Mouse (Mus musculus) intestine, postnatal 0 days (tissue): ENCODE measurements around the gene Rgs12. TPM values are rescaled to one million over a fixed set of nuclear protein-coding genes. Genes with fewer than 3 reads are reported as not detected.

Source experiments
- ATAC-seq: fragments of 200-750 bp; cut with Nextera tagmentation; 2 replicates; pipeline ENCODE4 v1.8.0; 2017; ENCODE audit warnings: mild to moderate bottlenecking, moderate TSS enrichment, moderate library complexity
- H3K27ac ChIP-seq: fragments of 300-500 bp; sonication (generic); 2 replicates; pipeline ENCODE4 v1.5.1; 2014; ENCODE audit warnings: mild to moderate bottlenecking, low read depth, low read length, moderate library complexity
- H3K27me3 ChIP-seq: fragments of 300-500 bp; sonication (generic); replicated peaks from 2 replicates; pipeline ENCODE4 v1.6.1; 2014; ENCODE audit warnings: low read length, mixed read lengths; ENCODE audit not compliant: control insufficient read depth, insufficient read depth
- H3K36me3 ChIP-seq: fragments of 300-500 bp; sonication (generic); 2 replicates; pipeline ENCODE4 v1.6.1; 2014; ENCODE audit warnings: mild to moderate bottlenecking, moderate library complexity; ENCODE audit not compliant: control insufficient read depth, insufficient read depth
- H3K4me1 ChIP-seq: fragments of 300-500 bp; sonication (generic); replicated peaks from 2 replicates; pipeline ENCODE4 v1.6.1; 2014; ENCODE audit warnings: antibody characterized with exemption, low read length, mixed read lengths; ENCODE audit not compliant: control insufficient read depth, insufficient read depth
- H3K4me2 ChIP-seq: fragments of 300-500 bp; sonication (generic); replicated peaks from 2 replicates; pipeline ENCODE4 v1.6.1; 2014; ENCODE audit warnings: low read depth, mild to moderate bottlenecking, moderate library complexity
- H3K4me3 ChIP-seq: fragments of 300-500 bp; sonication (generic); 2 replicates; pipeline ENCODE4 v1.5.1; 2014; ENCODE audit warnings: low read depth, low read length
- H3K9ac ChIP-seq: fragments of 300-500 bp; sonication (generic); 2 replicates; pipeline ENCODE4 v1.6.1; 2014; ENCODE audit warnings: mild to moderate bottlenecking, low read depth, low read length
- H3K9me3 ChIP-seq: fragments of 300-500 bp; sonication (generic); 2 replicates; pipeline ENCODE4 v1.6.1; 2016; ENCODE audit warnings: mixed run types; ENCODE audit not compliant: control insufficient read depth
- CTCF ChIP-seq: sonication (generic); IDR thresholded peaks from 2 replicates; pipeline ENCODE4 v1.5.1; 2016; ENCODE audit warnings: low read depth, mild to moderate bottlenecking, control low read depth, antibody characterized with exemption, moderate library complexity
- WGBS: fragments of 180-500 bp; shearing (Covaris S2); extraction: QIAGEN DNeasy Blood & Tissue Kit; methylation state at CpG from one replicate; pipeline ENCODE4 v1.1.7; 2014; 5-methylcytosine and 5-hydroxymethylcytosine counted together
- polyA plus RNA-seq: library from polyadenylated mRNA; unstranded; fragments of >200 nt; fragmentation: Nextera tagmentation; extraction: Ambion mirVana; gene quantifications from 2 replicates; pipeline ENCODE4 v1.2.1, GENCODE M21; 2015

Rgs12 gene
- polyA plus RNA-seq, 1 experiment from 2014 or later = 4.1 TPM

DNA sequence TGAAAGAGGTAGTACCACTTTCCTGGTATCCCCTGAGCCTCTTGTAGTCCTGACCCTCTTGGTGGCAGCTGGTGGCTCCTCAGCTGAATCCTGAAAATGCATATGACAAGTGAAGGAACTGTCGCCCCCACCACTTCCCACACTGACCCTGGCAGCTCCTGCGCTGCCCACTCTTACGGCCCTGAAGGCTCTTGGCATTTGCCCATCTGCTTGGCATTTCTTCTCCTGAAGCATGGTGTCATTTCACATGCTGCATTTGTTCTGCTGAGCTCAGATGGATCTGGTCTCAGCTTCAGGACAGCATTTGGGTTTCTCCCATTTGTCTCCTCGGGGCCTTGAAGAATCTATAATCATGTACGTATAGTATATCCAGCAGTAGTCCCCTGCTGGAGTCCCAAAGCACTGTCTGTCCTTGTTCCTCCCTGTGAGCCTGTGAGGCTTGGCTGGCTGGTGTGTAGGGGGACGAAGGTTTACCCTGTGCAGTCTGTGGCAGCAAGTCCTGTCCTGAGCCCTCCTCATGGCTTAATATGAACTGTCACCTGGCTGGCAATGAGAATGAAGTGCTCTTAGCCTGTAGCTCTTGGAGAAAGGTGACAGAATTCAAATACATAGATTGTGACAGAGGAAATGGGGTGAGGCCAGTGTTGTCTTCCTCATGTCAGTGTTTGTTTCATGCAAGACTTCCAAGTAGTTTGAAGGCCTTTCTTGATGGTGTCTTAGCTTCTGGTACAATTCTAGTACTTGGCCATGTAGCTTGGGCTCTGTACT is 62.1 kb downstream of the Rgs12 start:
- Histone ChIP-seq H3K9ac (no peak overlapping the region), H3K4me3 (no peak overlapping the region), H3K36me3 (no peaks in the 10 kb centered on the region), H3K4me2 (no peak overlapping the region), H3K27me3 (no peaks in the 10 kb centered on the region), H3K4me1 (no peaks in the 10 kb centered on the region), H3K27ac (no peak overlapping the region), H3K9me3 (no peaks in the 10 kb centered on the region)
- ATAC-seq = no peak
- TF ChIP-seq CTCF = no peak
- 97% methylated on average over 6 of the region's 6 CpGs for WGBS

DNA sequence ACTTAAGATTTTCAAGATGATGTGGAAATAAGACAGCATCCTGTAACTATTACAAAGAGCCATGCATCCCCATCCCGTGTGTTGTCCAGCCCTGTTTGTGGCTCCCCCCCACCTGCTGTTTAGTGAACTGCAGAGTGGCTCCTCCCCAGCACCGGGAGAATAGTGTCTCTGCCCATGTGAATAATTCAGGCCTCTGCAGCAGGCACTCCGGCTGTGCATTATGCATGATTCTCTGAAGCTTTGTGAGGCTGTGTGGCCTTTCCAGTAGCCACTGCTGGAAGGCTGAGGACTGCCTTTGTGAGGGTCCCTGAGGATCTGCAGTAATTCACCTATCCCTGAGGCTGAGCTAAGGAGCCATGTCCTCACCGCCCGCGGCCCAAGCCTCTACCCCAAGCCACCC is 64.8 kb downstream of the Rgs12 start:
- no peak overlapping the region for H3K4me2 ChIP-seq
- H3K4me1 ChIP-seq = no peaks in the 10 kb centered on the region
- no peak overlapping the region for H3K27ac ChIP-seq
- no peaks in the 10 kb centered on the region for H3K9me3 ChIP-seq
- TF ChIP-seq CTCF = no peak
- H3K27me3 ChIP-seq = no peaks in the 10 kb centered on the region
- WGBS = 79% methylated on average over 6 of the region's 6 CpGs
- H3K4me3 ChIP-seq = no peak overlapping the region
- ATAC-seq = no peak
- no peaks in the 10 kb centered on the region for H3K36me3 ChIP-seq
- no peak overlapping the region for H3K9ac ChIP-seq

DNA sequence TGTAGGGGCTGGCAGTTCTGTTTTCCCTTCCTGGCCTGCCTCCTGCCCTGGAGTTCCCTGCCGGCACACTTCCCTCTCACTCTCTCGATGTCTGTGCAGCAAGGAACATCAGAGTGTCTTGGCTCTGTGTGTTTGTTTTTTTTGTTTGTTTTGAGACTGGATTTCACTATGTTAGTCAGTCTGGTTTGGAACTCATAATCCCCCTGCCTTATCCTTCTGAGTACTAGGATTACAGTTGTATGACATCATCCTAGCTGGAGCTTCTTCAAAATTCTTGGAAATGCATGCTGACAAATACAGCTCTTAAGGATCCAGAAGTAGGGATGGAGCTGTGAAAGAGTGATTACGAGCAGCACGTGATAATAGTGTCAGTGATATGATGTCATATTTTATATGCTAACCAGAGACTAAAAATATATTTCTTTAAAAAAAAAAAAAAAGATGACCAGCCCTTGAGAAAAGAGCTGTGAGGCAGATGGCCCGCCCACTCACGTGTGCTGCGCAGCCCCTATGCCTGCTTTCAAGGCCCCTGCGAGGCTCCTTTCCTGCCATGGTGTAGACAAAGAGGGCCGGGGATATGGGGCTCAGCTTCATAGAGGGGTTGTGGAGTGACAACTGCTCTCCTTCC is 70.5 kb downstream of the Rgs12 start:
- no peaks in the 10 kb centered on the region for H3K9me3 ChIP-seq
- no peak overlapping the region for H3K4me3 ChIP-seq
- no peak overlapping the region for H3K4me2 ChIP-seq
- no peak for ATAC-seq
- H3K4me1 ChIP-seq = no peaks in the 10 kb centered on the region
- H3K27me3 ChIP-seq = no peaks in the 10 kb centered on the region
- no peaks in the 10 kb centered on the region for H3K36me3 ChIP-seq
- no peak overlapping the region for H3K9ac ChIP-seq
- no peak for TF ChIP-seq CTCF
- 61% methylated on average over 9 of the region's 9 CpGs for WGBS
- H3K27ac ChIP-seq = no peak overlapping the region

DNA sequence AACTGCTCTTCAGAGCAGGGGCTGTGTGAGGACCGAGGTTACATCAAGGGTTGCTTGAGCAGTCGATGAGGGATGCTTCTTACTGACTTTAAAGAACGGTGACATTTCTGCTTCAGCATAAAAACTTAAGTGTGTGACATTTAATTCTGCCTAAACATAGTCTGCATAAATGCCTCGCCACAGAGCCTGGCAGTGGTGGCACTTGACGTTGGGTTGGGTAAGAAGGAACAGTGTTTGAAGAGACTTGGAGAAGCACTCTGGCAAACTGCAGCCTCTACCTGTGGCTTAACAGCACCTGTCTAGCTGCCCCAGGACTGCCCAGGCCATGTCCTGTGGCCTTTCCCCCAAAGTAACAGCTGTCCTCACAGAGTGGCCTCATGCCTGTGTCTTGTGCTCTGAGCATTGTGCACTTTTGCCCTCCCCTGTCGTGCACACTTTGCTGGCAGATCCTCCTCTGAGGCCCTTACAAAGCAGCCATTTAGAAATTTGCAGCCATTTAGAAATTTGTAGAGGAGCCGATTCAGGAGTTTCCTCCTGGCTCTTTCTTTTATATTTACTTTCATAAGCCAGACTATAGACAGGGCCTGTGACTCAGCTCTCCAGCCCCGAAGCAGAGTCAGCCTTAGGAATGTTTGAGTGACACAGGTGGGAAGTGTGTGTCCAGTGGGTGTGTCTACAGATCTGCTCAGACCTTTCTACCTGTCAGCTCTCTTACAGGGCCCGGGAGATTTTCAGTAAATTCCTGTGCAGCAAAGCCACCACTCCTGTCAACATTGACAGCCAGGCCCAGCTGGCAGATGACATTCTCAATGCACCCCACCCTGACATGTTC is 71.4 kb downstream of the Rgs12 start:
- no peaks in the 10 kb centered on the region for H3K4me1 ChIP-seq
- no peaks in the 10 kb centered on the region for H3K27me3 ChIP-seq
- no peak overlapping the region for H3K9ac ChIP-seq
- ATAC-seq = no peak
- H3K4me3 ChIP-seq = no peak overlapping the region
- no peaks in the 10 kb centered on the region for H3K9me3 ChIP-seq
- no peak overlapping the region for H3K4me2 ChIP-seq
- 66% methylated on average over 9 of the region's 9 CpGs for WGBS
- no peak for TF ChIP-seq CTCF
- H3K36me3 ChIP-seq = no peaks in the 10 kb centered on the region
- no peak overlapping the region for H3K27ac ChIP-seq

DNA sequence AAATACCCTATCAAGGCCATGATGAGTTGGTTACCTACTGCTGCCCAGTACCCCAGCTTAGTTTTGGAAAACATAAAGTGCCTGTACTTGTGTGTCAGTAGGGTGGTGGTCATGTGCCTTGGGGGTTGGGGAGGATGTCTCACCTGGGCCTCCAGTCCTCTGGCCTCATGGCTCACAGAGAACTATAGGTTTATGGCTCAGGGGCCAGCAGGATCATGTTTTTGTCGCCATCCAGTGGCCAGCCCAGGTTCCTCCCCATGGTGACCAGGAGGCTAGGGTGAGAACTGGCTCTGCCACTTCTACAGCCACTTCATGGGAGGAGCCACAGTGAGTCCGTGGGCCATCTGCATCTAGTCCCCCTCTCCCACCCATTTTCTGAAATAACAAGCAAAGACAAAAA is 75.7 kb downstream of the Rgs12 start:
- peak; percentile 40; the same call in 1 of the 2 replicates for ATAC-seq
- no peak overlapping the region for H3K27ac ChIP-seq
- peak; percentile 85 for TF ChIP-seq CTCF
- H3K4me2 ChIP-seq = no peak overlapping the region
- WGBS = 20% methylated on average over 2 of the region's 2 CpGs
- H3K4me3 ChIP-seq = no peak overlapping the region
- H3K9me3 ChIP-seq = no peaks in the 10 kb centered on the region
- H3K36me3 ChIP-seq = peaks cover 19% of the 10 kb centered on the region
- H3K9ac ChIP-seq = no peak overlapping the region
- no peaks in the 10 kb centered on the region for H3K4me1 ChIP-seq
- no peaks in the 10 kb centered on the region for H3K27me3 ChIP-seq

DNA sequence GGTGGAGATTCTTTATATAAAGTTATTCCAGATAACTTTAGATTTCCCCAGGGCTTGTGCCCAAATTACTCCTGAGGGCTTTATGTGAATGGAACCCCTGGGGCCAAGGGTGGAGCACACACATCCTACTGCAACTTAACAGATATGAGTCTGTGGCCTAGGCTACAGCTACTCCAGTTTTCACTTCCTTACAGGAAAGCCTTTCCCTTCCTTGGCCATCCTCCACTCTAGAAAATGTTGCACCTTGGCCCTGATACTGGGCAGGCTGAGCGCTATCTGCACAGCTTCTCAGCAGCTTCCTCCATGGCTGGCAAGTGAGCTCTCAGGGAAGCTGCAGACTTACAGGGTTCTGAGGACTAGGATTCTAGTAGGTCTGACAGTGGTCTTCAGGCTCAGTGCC is 80.1 kb downstream of the Rgs12 start:
- peaks cover 24% of the 10 kb centered on the region for H3K36me3 ChIP-seq
- TF ChIP-seq CTCF = no peak
- no peaks in the 10 kb centered on the region for H3K9me3 ChIP-seq
- no peak overlapping the region for H3K27ac ChIP-seq
- H3K4me2 ChIP-seq = no peak overlapping the region
- 90% methylated on average over 1 of the region's 1 CpGs for WGBS
- no peaks in the 10 kb centered on the region for H3K4me1 ChIP-seq
- no peaks in the 10 kb centered on the region for H3K27me3 ChIP-seq
- no peak overlapping the region for H3K4me3 ChIP-seq
- ATAC-seq = no peak
- no peak overlapping the region for H3K9ac ChIP-seq
